In genomic region chr10:5522904-5523303, GRCm38 (mm10) we compare ENCODE assay signal across 18 mouse cellular contexts.
"Had no signal": no experiment of that assay in that cellular context is flagged by ENCODE, and none has a peak within 500 bp of the region (broad histone marks: within the 10 kb centered on the region; RNA-seq: fewer than 3 reads in every experiment).

No protein-coding gene starts in this region.

- H3K9ac ChIP-seq: kidney, embryonic 15.5 days; limb, embryonic 13.5 days; liver, embryonic 14.5 days; lung, embryonic 14.5 days; midbrain, embryonic 15.5 days; neural tube, embryonic 12.5 days had no signal

- H3K9me3 ChIP-seq: kidney, embryonic 15.5 days; limb, embryonic 13.5 days; midbrain, embryonic 10.5 days; midbrain, embryonic 15.5 days; neural tube, embryonic 12.5 days had no signal

- H3K27me3 ChIP-seq: kidney, embryonic 15.5 days; limb, embryonic 13.5 days; midbrain, embryonic 15.5 days; neural tube, embryonic 12.5 days had no signal

- H3K4me2 ChIP-seq: kidney, embryonic 15.5 days; limb, embryonic 13.5 days; lung, embryonic 14.5 days; midbrain, embryonic 15.5 days; neural tube, embryonic 12.5 days had no signal

- H3K27ac ChIP-seq: kidney, embryonic 15.5 days; limb, embryonic 13.5 days; liver, embryonic 14.5 days; midbrain, embryonic 10.5 days; midbrain, embryonic 15.5 days; neural tube, embryonic 12.5 days had no signal

- DNase-seq: kidney, adult 11 months; kidney, postnatal 25 days; layer of hippocampus, adult 9-11 months; layer of hippocampus, postnatal 36 days; left cerebral cortex, postnatal 4 days; lung, embryonic 14.5 days; lung, postnatal 4 days; retina, postnatal 1 day; right cerebral cortex, postnatal 4 days; spleen, adult 18-20 months; thymus, adult 18-20 months; thymus, postnatal 14 days had no signal

- H3K4me1 ChIP-seq: kidney, embryonic 15.5 days; limb, embryonic 13.5 days; midbrain, embryonic 10.5 days; midbrain, embryonic 15.5 days; neural tube, embryonic 12.5 days had no signal

- H3K36me3 ChIP-seq: kidney, embryonic 15.5 days; limb, embryonic 13.5 days; midbrain, embryonic 10.5 days; midbrain, embryonic 15.5 days; neural tube, embryonic 12.5 days had no signal

- ATAC-seq: midbrain, embryonic 15.5 days had no signal

- H3K4me3 ChIP-seq: kidney, embryonic 15.5 days; limb, embryonic 13.5 days; midbrain, embryonic 10.5 days; midbrain, embryonic 15.5 days; neural tube, embryonic 12.5 days had no signal
